Mouse (Mus musculus): ENCODE data around the gene Foxo1. TPM values are rescaled to one million over a fixed set of nuclear protein-coding genes. Genes with fewer than 3 reads are reported as not detected.

The Foxo1 gene
- polyA plus RNA-seq, 1 experiment from 2014 or later = 9.0 TPM

- no peak for DNase-seq (ENCODE audit: low spot score)
- H3K27me3 ChIP-seq (replicated peaks; ENCODE audit: control insufficient read depth, insufficient read depth, low read length) = no peaks in the 10 kb centered on the region
- H3K9me3 ChIP-seq (ENCODE audit: control insufficient read depth, low read length) = no peaks in the 10 kb centered on the region
- H3K4me1 ChIP-seq (ENCODE audit: control insufficient read depth, insufficient read depth, low read length) = no peaks in the 10 kb centered on the region; the same call in 1 of the 2 replicates
- H3K27ac ChIP-seq (replicated peaks; ENCODE audit: low read depth, low read length) = no peak overlapping the region
- no peak overlapping the region for H3K4me2 ChIP-seq (ENCODE audit: low read depth, low read length)
- 42% methylated on average over 8 of the region's 8 CpGs for WGBS
- no peaks in the 10 kb centered on the region for H3K36me3 ChIP-seq (ENCODE audit: control insufficient read depth, insufficient read depth, low read length)
- H3K9ac ChIP-seq (ENCODE audit: low read depth, low read length) = no peak overlapping the region
- no peak overlapping the region for H3K4me3 ChIP-seq (ENCODE audit: low read depth, low read length)
- ATAC-seq (ENCODE audit: low read depth) = no peak
These were observed 118.2 kb downstream of the Foxo1 start for GRCm38 (mm10) chr3:52386343-52386742.

- ATAC-seq (ENCODE audit: low read depth) (no peak), DNase-seq (ENCODE audit: low spot score) (no peak)
- no peak overlapping the region for H3K27ac ChIP-seq (replicated peaks; ENCODE audit: low read depth, low read length)
- H3K9ac ChIP-seq (ENCODE audit: low read depth, low read length) = no peak overlapping the region
- H3K36me3 ChIP-seq (ENCODE audit: control insufficient read depth, insufficient read depth, low read length) = no peaks in the 10 kb centered on the region
- no peaks in the 10 kb centered on the region for H3K9me3 ChIP-seq (ENCODE audit: control insufficient read depth, low read length)
- WGBS = 86% methylated on average over 7 of the region's 7 CpGs
- H3K27me3 ChIP-seq (replicated peaks; ENCODE audit: control insufficient read depth, insufficient read depth, low read length) = no peaks in the 10 kb centered on the region
- H3K4me1 ChIP-seq (ENCODE audit: control insufficient read depth, insufficient read depth, low read length) = no peaks in the 10 kb centered on the region
- H3K4me2 ChIP-seq (ENCODE audit: low read depth, low read length) = no peak overlapping the region
- H3K4me3 ChIP-seq (ENCODE audit: low read depth, low read length) = no peak overlapping the region
These were observed 122.2 kb downstream of the Foxo1 start for GRCm38 (mm10) chr3:52390321-52390720.

GRCm38 (mm10) chr3:52390766-52391665 is 122.9 kb downstream of the Foxo1 start:
- Histone ChIP-seq H3K4me1 (ENCODE audit: control insufficient read depth, insufficient read depth, low read length) (no peaks in the 10 kb centered on the region), H3K9me3 (ENCODE audit: control insufficient read depth, low read length) (no peaks in the 10 kb centered on the region), H3K4me2 (ENCODE audit: low read depth, low read length) (no peak overlapping the region), H3K4me3 (ENCODE audit: low read depth, low read length) (no peak overlapping the region), H3K27me3 (replicated peaks; ENCODE audit: control insufficient read depth, insufficient read depth, low read length) (no peaks in the 10 kb centered on the region), H3K9ac (ENCODE audit: low read depth, low read length) (no peak overlapping the region), H3K36me3 (ENCODE audit: control insufficient read depth, insufficient read depth, low read length) (no peaks in the 10 kb centered on the region), H3K27ac (replicated peaks; ENCODE audit: low read depth, low read length) (no peak overlapping the region)
- WGBS = 67% methylated on average over 17 of the region's 17 CpGs
- ATAC-seq (ENCODE audit: low read depth) (no peak), DNase-seq (ENCODE audit: low spot score) (no peak)

- no peak for DNase-seq (ENCODE audit: low spot score)
- no peaks in the 10 kb centered on the region for H3K36me3 ChIP-seq (ENCODE audit: control insufficient read depth, insufficient read depth, low read length)
- ATAC-seq (ENCODE audit: low read depth) = no peak
- 76% methylated on average over 6 of the region's 6 CpGs for WGBS
- no peaks in the 10 kb centered on the region for H3K27me3 ChIP-seq (replicated peaks; ENCODE audit: control insufficient read depth, insufficient read depth, low read length)
- H3K4me1 ChIP-seq (ENCODE audit: control insufficient read depth, insufficient read depth, low read length) = no peaks in the 10 kb centered on the region
- H3K9me3 ChIP-seq (ENCODE audit: control insufficient read depth, low read length) = no peaks in the 10 kb centered on the region
- no peak overlapping the region for H3K4me3 ChIP-seq (ENCODE audit: low read depth, low read length)
- no peak overlapping the region for H3K9ac ChIP-seq (ENCODE audit: low read depth, low read length)
- no peak overlapping the region for H3K4me2 ChIP-seq (ENCODE audit: low read depth, low read length)
- no peak overlapping the region for H3K27ac ChIP-seq (replicated peaks; ENCODE audit: low read depth, low read length)
These were observed 123.8 kb downstream of the Foxo1 start for GRCm38 (mm10) chr3:52391897-52392296.

- WGBS = 72% methylated on average over 2 of the region's 2 CpGs
- H3K4me3 ChIP-seq (ENCODE audit: low read depth, low read length) = no peak overlapping the region
- no peaks in the 10 kb centered on the region for H3K27me3 ChIP-seq (replicated peaks; ENCODE audit: control insufficient read depth, insufficient read depth, low read length)
- H3K9me3 ChIP-seq (ENCODE audit: control insufficient read depth, low read length) = no peaks in the 10 kb centered on the region
- no peak for ATAC-seq (ENCODE audit: low read depth)
- no peak overlapping the region for H3K27ac ChIP-seq (replicated peaks; ENCODE audit: low read depth, low read length)
- no peak overlapping the region for H3K4me2 ChIP-seq (ENCODE audit: low read depth, low read length)
- H3K9ac ChIP-seq (ENCODE audit: low read depth, low read length) = no peak overlapping the region
- no peaks in the 10 kb centered on the region for H3K4me1 ChIP-seq (ENCODE audit: control insufficient read depth, insufficient read depth, low read length)
- DNase-seq (ENCODE audit: low spot score) = no peak
- no peaks in the 10 kb centered on the region for H3K36me3 ChIP-seq (ENCODE audit: control insufficient read depth, insufficient read depth, low read length)
These were observed 124.4 kb downstream of the Foxo1 start for GRCm38 (mm10) chr3:52392521-52392920.

- no peak for ATAC-seq (ENCODE audit: low read depth)
- no peak overlapping the region for H3K9ac ChIP-seq (ENCODE audit: low read depth, low read length)
- H3K4me2 ChIP-seq (ENCODE audit: low read depth, low read length) = no peak overlapping the region
- H3K27me3 ChIP-seq (replicated peaks; ENCODE audit: control insufficient read depth, insufficient read depth, low read length) = no peaks in the 10 kb centered on the region
- H3K4me1 ChIP-seq (ENCODE audit: control insufficient read depth, insufficient read depth, low read length) = no peaks in the 10 kb centered on the region
- 58% methylated on average over 10 of the region's 10 CpGs for WGBS
- H3K4me3 ChIP-seq (ENCODE audit: low read depth, low read length) = no peak overlapping the region
- no peaks in the 10 kb centered on the region for H3K36me3 ChIP-seq (ENCODE audit: control insufficient read depth, insufficient read depth, low read length)
- no peak for DNase-seq (ENCODE audit: low spot score)
- no peaks in the 10 kb centered on the region for H3K9me3 ChIP-seq (ENCODE audit: control insufficient read depth, low read length)
- H3K27ac ChIP-seq (replicated peaks; ENCODE audit: low read depth, low read length) = no peak overlapping the region
These were observed 125.0 kb downstream of the Foxo1 start for GRCm38 (mm10) chr3:52393171-52393570.

GRCm38 (mm10) chr3:52396121-52396731 is 128.1 kb downstream of the Foxo1 start:
- Histone ChIP-seq H3K4me2 (ENCODE audit: low read depth, low read length) (no peak overlapping the region), H3K9me3 (ENCODE audit: control insufficient read depth, low read length) (no peaks in the 10 kb centered on the region), H3K27me3 (replicated peaks; ENCODE audit: control insufficient read depth, insufficient read depth, low read length) (no peaks in the 10 kb centered on the region), H3K36me3 (ENCODE audit: control insufficient read depth, insufficient read depth, low read length) (no peaks in the 10 kb centered on the region), H3K27ac (replicated peaks; ENCODE audit: low read depth, low read length) (no peak overlapping the region), H3K4me1 (ENCODE audit: control insufficient read depth, insufficient read depth, low read length) (peaks cover 7% of the 10 kb centered on the region), H3K4me3 (ENCODE audit: low read depth, low read length) (no peak overlapping the region), H3K9ac (ENCODE audit: low read depth, low read length) (no peak overlapping the region)
- ATAC-seq (ENCODE audit: low read depth) = no peak
- no peak for DNase-seq (ENCODE audit: low spot score)
- 81% methylated on average over 13 of the region's 13 CpGs for WGBS

GRCm38 (mm10) chr3:52396951-52397615 is 128.9 kb downstream of the Foxo1 start:
- Histone ChIP-seq H3K4me2 (ENCODE audit: low read depth, low read length) (no peak overlapping the region), H3K27me3 (replicated peaks; ENCODE audit: control insufficient read depth, insufficient read depth, low read length) (no peaks in the 10 kb centered on the region), H3K9ac (ENCODE audit: low read depth, low read length) (no peak overlapping the region), H3K36me3 (ENCODE audit: control insufficient read depth, insufficient read depth, low read length) (no peaks in the 10 kb centered on the region), H3K9me3 (ENCODE audit: control insufficient read depth, low read length) (no peaks in the 10 kb centered on the region), H3K4me1 (ENCODE audit: control insufficient read depth, insufficient read depth, low read length) (peaks cover 15% of the 10 kb centered on the region), H3K27ac (replicated peaks; ENCODE audit: low read depth, low read length) (no peak overlapping the region), H3K4me3 (ENCODE audit: low read depth, low read length) (no peak overlapping the region)
- WGBS = 77% methylated on average over 10 of the region's 10 CpGs
- ATAC-seq (ENCODE audit: low read depth) (no peak), DNase-seq (ENCODE audit: low spot score) (no peak)

Data from embryonic facial prominence, embryonic 14.5 days (tissue).